Mouse (Mus musculus) mesoderm, embryonic 11.5 days (tissue): Measurements from ENCODE around the gene Zfand6.

ENCODE experiments used
- DNase-seq: peaks from one replicate; pipeline ENCODE4 v3.0.0-alpha.2; 2012; ENCODE audit warnings: low read depth, low spot score

Zfand6 gene

DNA sequence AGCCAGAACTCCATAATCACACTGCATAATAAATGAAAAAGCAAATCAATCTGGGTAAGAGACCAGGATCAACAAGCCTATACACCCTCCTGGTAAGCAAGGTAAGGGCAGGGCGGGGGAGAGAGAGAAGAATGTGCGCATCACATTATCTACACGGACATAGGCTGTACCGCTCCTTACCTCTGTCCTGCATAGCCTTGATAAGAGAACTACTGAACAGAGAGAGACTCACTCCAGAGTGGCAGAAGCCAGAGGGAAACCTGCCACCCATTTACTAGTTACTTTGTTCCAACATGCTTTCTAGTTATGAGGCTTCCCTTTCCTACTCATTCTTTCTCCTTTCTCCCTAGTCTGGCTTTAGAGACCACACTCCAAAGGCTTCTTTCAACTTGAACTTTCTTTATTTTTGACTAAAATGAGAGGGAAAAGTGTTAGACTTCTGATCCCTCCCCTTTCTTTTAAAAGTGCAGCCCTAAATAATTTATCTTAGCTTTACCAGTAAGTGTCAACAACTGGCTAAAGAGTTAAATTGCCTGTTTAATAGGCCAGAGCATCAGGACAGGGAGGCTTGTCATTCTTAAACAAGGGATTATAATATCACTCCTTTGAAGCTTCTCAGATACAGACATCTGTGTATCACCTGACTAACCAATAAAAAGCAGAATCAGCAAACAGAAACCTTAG lies 38.3 kb downstream of the Zfand6 start:
- DNase-seq, result no peak

DNA sequence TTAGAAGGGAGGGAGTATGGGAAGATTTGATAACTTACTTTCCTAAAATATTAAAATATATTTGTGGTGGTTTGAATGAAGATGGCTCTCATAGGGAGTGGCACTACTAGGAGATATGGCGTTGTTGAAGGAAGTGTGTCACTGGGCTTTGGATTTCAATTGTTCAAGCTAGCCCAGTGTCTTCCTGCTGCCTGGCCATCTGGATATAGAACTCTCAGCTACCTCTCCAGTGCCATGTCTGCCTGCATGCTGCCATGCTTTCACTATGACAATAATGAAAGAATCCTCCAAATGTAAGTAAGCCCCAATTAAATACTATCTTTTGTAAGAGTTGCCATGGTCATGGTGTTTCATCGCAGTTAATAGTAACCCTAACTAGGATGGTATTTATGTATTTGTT lies 40.7 kb downstream of the Zfand6 start:
- DNase-seq, result no peak

DNA sequence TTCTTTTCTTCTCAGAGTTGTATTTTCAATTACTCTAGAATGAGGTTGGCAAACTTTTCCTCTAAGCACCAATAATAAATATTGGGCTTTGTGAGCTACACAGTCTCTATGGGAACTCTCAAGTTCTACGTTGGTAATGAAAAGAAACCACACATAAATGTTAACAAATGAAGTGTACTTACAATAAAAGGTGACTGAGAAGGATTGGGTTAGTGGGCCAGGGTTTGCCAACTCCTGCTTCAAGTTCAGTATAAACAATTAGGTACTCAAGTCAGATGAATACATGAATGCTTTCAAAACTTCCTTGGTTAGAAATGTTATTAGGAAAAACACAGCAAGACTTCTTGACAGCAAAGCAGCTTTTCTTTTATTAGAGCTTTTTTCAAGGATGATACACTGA lies 43.5 kb downstream of the Zfand6 start:
- DNase-seq, result no peak

DNA sequence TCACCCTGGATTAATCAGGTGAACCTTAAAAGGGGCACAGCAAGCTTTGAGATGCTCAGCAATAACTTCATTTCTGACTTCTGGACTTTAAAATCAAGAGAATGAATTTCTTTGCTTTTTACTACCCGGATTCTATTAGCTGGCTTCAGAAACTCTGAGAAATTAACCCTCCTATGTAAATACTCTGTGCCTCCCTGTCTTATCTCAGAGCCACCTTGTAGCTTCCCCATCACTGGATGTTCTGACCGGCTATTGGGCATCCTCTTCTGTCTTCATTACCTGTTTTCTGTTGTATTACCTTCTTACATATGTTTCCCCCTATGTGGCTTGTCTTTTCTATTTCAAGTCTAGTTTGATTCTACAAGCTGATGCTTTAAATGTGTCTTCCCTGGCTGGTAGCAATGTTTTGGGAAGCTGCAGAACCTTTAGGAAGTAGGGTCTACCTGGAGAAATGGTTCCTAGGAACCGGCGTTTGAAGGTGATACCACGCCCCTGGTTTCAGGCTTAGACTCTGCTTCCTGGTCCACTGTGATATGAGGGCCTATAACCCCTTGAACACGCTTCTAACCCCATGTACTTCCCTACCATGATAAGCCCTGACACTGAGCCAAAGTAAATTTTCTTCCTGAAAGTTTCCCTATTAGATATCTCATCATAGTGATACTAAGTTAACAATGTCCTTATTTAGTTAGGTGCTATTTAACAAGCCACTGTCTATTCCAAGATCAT lies 46.3 kb downstream of the Zfand6 start:
- no peak for DNase-seq

DNA sequence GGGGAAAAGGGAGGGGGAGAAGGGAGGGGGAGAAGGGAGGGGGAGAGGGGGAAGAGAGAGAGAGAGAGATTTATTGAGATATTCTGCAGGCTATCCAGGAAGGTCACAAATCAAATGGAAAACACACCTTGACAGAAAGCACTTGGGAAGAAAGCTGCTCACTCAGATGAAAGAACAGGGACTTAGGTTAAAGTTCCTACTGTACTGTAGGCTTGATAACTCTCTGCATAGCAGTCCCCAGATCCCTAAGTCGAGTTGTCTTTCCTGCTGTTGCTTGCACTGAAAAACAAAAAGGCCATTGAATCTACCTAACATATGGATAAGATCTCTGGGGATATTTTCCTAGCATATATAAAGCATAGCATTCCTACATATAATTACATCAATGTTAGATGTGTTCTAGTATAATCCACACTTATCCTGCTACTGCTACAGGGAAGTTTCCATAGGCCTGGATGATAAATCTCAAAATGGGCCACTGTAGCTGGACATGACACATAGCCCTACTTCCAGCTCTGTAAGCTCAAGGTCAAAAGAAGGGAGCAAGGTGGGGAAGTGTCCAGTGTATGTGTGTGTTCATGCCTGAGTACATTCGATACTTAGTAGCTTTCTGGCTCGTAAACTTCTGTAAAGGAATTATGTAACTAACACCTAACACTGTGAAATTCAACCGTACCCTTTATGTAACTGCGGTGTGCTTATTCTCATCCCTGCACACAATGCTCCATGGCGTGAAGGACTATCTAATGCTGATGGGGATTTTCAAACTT lies 47.4 kb downstream of the Zfand6 start:
- DNase-seq, result no peak

DNA sequence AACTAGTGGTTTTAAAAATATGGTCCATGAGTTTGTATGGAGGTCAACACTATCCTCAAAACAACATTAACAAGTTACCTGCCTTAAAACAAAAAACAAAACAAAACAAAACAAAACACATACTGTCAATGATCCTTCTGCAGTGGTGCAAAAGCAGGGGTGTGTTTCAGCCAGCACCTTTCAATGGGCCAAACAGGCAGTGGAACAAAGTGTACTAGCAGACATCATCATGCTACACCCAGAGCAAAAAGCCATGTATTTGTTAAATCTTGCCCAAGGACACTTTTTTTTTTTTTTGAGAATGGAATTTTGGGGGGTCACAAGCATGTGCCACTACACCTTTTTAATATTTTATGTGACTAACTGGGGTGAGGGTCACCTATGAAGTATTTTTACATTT lies 52.8 kb downstream of the Zfand6 start:
- DNase-seq, result no peak

DNA sequence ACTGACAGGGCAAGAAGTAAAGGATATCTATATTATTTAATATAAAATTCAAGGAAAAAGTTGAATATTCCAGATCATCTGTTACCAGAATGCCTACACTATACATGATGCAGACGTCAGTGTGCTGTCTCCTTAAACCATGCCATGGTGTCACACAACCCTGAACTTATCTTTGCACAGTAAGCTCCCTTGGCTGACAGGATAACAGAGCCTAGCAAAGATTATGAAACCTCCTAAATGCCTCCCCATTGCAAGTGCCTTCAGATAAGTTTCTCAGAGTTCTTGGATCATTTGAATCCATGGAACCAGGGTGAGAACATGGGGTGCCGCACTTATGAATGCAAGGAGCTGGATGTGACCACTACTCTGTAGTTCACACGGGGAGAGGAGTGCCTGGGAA lies 57.9 kb downstream of the Zfand6 start:
- DNase-seq, result no peak

DNA sequence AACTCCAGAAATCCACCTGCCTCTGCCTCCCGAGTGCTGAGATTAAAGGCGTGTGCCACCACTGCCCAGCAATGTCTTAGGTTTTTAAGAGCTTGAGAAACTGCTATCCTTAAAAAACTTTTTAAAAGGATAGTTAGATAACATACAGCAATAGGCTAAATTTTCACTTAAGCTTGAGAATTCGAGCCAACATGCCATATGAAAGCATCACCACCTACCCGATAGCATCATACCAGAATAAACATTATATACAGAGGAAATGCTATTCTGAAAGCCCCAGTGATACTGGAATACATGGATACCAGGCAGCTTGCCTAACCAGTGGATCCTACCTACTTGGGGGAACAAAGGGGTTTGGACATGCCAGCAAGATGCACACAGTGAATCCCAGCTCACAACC lies 66.0 kb downstream of the Zfand6 start:
- no peak for DNase-seq

DNA sequence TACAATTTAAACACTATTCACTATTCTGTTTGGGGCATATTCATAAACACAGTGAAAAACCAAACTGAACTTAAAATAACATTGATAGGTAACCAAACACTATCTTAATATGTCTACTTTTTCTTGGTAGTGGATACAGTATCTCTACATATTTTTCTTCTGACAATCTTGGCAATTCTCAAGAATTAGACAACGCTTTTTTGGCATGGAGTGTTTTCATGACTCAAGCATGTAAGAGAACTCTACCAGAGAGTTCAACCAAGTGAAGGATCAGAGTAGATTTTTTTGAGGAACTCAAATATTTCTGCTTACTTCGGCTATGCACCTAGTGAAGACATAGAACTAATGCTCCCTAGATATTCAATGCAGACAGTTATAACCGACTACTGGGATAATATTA lies 68.8 kb downstream of the Zfand6 start:
- no peak for DNase-seq

DNA sequence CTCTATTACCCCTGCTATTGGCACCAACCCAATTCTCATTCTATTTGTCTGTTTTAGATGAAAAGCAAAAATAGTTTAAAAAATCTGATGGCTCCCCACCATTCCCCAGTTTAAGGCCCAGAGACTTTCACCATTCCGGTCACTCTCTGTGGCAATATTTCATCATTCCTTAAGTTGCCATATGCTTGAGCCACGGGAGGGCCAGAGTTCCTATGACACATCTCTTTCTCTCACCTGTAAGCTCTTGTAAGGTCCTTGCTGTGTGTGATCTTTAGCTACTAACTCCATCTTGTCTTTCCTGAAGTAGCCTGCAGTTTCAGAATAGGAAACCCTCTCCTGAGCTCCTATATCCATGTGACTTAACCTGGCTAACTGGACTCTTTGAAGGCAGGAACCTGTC lies 70.8 kb downstream of the Zfand6 start:
- no peak for DNase-seq

DNA sequence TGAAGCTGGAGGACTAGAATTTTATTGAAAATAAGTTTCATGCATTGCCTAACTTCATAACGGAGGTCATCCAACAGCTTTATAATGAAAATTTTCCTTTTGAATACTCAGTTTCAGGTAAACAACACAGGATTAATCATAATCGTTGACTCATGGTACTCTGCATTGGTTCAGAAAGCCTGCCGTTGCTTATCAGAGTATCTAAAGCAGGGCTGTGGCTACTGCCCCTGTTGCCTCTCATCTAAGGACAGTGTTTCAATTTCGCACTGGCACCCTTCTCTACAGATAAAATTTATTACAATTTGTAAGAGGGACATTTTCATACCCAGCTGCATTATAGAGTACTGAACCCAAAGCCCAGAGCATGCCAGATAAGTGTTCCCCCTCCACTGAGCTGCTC lies 77.3 kb downstream of the Zfand6 start:
- no peak for DNase-seq

DNA sequence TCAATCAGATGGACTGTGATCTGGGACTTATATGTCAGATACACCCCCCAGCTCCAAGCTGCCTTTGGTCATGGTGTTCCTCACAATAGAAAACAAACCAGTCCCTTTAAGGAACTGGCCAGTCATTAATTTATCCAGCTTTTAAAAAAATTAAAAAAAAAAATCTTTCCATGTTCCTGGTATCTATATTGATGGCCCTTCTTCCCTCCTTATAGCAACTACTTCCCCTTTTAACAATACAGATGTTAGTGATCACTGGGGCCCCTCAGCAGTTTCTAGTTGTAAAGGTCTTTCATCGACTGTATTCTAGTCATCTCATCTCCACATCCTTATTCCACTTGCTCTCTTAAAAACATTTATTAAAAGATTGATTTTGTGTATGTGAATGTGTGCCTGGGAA lies 78.2 kb downstream of the Zfand6 start:
- no peak for DNase-seq

DNA sequence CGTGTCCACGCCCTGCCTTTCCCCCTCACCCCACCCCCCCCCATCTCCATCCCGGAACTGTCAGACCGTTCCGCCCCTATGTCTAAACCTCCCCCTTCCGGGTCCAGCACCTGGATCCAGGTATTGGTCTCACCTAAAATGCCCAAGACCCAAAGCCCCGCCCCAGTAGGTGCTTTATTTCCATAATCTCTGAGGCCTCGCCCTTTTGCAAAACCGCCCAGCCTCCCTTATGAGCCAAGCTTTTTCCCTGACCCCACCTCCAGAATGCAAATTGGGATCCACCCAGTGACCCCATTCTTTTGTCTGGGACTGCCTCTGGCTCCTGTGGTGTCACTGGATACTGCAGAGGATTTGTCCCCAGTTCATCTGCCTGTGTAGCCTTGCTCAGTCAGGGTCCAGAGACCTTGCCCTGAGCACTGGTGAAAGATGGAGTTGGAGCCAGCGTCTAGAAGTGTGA lies 83.4 kb downstream of the Zfand6 start, which contains the start of gene Fah:
Gene Fah, minus strand, starts transcription at position 430 of the 457 bp plus-strand sequence.
- peak; percentile 67 for DNase-seq

DNA sequence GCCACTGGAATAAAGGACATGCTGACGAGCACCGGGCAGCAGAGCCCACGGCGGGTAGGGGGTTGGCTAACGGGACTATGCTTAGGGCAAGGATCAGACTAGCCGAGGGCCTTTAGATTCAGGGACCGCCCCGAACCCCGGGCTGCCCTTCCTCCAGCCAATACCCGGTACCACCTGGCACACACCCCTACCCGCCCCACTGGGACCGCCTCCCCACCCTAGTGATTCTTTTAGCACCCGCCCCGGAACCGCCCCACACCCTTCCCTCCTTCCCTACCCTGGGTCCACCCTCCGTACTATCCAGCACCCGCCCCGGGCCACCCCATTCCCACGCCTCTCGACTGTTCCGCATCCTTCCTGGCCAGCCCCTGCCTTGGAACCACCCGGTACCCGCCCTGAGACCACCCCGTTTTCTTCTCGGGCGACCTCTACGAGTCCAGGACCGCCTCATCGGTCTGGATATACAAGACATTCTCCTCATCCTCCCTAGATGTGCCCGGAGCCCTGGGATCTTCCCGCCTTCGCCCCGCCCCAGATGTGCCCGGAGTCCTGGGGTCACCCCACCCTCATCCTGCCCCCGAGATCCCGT lies 84.0 kb downstream of the Zfand6 start:
- DNase-seq, result peak; percentile 57

DNA sequence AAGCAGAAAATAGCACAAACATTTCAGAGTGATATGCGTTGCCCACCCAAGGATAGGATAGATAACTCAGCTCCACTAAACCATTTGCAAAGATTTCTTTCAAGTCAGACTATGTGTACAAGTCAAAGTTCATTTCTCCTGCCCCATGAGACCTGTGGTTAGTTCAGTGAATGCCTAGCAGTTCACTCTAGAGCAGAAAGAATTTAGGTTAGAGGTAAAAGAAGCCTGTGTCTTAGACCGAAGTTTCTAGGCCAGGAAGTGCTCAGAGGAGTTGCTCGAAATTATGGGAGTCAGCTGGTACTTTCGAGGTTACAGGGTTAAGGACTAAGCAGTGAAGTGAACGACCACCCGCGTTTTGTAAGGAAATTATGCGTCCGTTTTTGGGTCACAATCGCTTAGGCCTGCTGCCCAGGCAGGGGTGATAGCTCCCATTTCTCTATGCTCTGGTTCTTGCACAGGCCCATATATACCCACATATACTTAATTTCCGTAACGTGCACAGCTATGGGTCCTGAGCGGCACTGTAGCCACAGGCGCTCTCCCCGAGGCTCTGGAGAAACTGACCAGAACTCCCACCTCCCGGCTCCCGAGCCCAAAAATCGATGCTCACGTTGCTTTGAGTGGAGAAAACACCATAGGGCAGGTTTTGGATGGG lies 84.6 kb downstream of the Zfand6 start:
- DNase-seq, result no peak

DNA sequence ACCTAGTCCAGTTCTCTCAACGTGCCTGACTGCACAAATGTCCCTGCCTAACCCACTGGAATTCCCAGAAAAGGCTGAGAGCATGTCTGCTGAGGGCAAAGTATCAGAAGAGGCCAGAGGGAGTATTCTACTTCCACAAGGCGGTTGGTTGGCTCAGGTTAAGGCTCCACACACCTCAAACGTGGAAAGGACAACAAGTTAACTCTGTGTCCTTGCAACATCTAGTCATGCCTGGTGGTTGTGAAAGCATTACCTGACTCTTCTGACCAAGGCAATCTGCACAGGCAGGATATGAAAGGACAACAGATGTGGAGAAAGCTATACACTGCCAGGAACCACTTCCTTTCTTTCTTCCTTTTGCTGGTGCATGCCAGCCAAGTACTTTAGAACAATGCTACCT lies 85.3 kb downstream of the Zfand6 start:
- DNase-seq, result no peak

DNA sequence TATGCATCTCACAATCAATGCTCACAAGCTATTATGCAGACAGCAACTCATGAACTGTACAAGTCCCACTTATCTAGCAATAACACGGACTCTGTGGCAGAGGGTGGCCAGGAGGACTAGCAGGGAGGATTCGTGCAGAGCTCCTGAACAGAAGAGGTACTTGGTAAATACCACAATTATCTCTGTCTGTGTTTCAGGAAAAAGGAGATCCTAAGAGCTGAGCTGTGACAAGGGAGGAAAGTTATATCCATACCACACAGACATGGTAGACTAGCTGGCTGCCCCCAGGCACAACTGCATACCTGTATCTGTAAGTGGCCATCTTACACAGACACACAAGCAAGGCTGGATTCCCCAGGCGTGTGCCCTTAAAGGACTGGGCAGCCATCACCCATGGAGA lies 88.4 kb downstream of the Zfand6 start:
- no peak for DNase-seq

DNA sequence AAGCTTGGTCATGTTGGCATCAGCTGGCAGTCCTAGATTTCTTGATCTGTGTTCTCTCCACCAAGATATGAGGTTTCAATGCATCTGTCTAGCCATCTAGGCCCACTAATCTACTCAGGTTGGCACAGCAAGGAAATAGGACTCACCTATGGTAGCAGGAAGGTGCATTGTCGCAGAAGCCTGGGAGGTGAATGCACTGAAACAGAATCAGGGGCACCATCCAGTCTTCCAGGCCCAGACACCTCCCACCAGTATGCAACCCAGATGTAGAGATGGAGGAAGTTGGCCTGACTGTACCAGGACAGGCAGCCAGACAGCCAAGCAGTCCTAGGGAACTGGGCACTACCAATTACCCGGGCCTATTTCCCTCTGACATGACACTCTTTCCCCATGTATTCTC lies 89.1 kb downstream of the Zfand6 start:
- no peak for DNase-seq

DNA sequence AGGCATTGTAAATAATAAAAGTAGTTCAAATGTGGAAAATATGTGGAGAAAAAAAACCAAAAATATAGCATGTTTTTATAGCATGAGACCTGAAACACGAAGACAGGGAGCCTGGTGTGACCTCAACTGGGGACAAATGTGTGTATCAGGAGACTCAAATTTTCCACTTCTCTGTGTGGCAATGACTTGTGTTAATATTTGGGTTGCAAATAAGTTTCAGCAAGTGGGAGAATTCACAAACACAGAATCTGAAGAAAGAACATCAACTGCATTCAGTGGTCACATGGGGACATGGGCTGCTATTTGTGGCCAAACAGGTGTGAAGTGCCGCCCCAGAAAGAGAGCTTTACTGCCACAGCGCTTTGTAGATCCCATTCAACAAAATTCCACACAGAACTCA lies 93.1 kb downstream of the Zfand6 start:
- no peak for DNase-seq

DNA sequence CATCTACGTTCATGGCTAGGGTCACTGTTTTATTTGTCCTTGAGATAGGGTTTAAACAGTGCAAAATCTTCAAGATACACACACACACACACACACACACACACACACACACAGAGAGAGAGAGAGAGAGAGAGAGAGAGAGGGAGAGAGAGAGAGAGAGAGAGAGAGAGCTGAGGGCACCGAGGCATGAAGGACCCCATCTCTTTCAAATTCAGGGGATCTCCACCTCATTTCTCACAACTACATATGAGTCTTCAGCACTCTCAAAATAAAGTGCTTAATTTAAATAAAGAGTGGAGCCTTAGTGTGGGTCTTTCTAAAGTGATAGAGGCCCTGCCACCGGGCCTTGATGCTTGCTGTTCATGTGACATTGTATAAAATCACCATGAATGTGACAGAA lies 93.8 kb downstream of the Zfand6 start:
- DNase-seq, result no peak

DNA sequence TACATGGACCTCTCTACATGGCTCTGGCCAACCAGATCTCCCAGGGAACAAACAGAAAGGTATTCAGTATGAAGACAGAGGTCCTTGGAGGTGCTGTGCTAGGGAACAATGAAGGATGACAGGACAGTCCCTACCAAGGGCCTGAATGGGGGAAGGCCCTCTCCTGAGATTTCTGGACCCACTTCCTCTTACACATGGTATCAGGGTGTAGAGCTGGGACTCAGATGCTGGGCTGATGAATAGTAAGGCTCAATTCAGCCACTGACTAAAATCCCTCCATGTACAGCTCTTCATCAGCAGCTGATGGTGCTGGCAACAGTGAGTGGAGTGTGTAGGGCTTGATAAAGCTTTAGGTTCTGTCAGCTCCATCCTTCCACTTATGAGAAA lies 94.8 kb downstream of the Zfand6 start:
- DNase-seq, result no peak
